Mouse (Mus musculus) myocyte (in vitro differentiated cells): Measurements from ENCODE around the gene Cldn10. TPM values are rescaled to one million over a fixed set of nuclear protein-coding genes. Genes with fewer than 3 reads are reported as not detected.

Experiments used
- H3K27me3 ChIP-seq: one replicate; pipeline ENCODE4 v1.6.1; 2011; ENCODE audit not compliant: control insufficient read depth, insufficient read depth, insufficient read length
- H3K36me3 ChIP-seq: one replicate; pipeline ENCODE4 v1.6.1; 2011; ENCODE audit not compliant: control insufficient read depth, insufficient read depth
- H3K4me2 ChIP-seq: one replicate; pipeline ENCODE4 v1.6.1; 2011; ENCODE audit warnings: low read depth, control low read depth
- H3K4me3 ChIP-seq: one replicate; pipeline ENCODE4 v1.5.1; 2011; ENCODE audit warnings: mild to moderate bottlenecking, control low read depth, moderate library complexity
- H3K79me2 ChIP-seq: one replicate; pipeline ENCODE4 v1.6.1; 2011; ENCODE audit not compliant: control insufficient read depth, insufficient read depth
- H3ac ChIP-seq: one replicate; pipeline ENCODE4 v1.6.1; 2011; ENCODE audit not compliant: control insufficient read depth, insufficient read length
- CEBPB ChIP-seq: IDR thresholded peaks from 2 replicates; pipeline ENCODE4 v1.6.1; 2011; ENCODE audit warnings: mild to moderate bottlenecking, moderate library complexity; ENCODE audit not compliant: poor library complexity, insufficient read depth, severe bottlenecking
- E2F4 ChIP-seq: IDR thresholded peaks from one replicate; pipeline ENCODE4 v1.6.1; 2011; ENCODE audit warnings: mild to moderate bottlenecking, control low read depth, moderate library complexity; ENCODE audit not compliant: insufficient read depth
- MAX ChIP-seq: IDR thresholded peaks from one replicate; pipeline ENCODE4 v1.6.1; 2011; ENCODE audit warnings: low read depth, mild to moderate bottlenecking, control low read depth
- MYOD1 ChIP-seq, 3 experiments: IDR thresholded peaks; one replicate each; pipeline ENCODE4 v1.6.1; 2011; ENCODE audit warnings: control low read depth in 2 of 3, low read depth in 2 of 3, mild to moderate bottlenecking in 2 of 3, moderate library complexity in 1 of 3; ENCODE audit not compliant: insufficient read length in 2 of 3, control insufficient read depth in 1 of 3
- MYOG ChIP-seq, 3 experiments: IDR thresholded peaks; one replicate each; pipeline ENCODE4 v1.6.1; 2011; ENCODE audit warnings: control low read depth in 2 of 3, low read depth in 2 of 3, mild to moderate bottlenecking in 2 of 3; ENCODE audit not compliant: insufficient read length in 2 of 3, control insufficient read depth in 1 of 3, insufficient read depth in 1 of 3
- POLR2A ChIP-seq: IDR thresholded peaks from one replicate; pipeline ENCODE4 v1.6.1; 2011; ENCODE audit warnings: low read depth, mild to moderate bottlenecking, control low read depth, moderate library complexity; ENCODE audit not compliant: insufficient read length
- POLR2AphosphoS2 ChIP-seq: IDR thresholded peaks from one replicate; pipeline ENCODE4 v1.6.1; 2011; ENCODE audit warnings: low read depth, control low read depth; ENCODE audit not compliant: insufficient read length
- REST ChIP-seq: IDR thresholded peaks from one replicate; pipeline ENCODE4 v1.6.1; 2011; ENCODE audit warnings: mild to moderate bottlenecking, control low read depth, moderate library complexity; ENCODE audit not compliant: insufficient read depth, insufficient read length
- SRF ChIP-seq: IDR thresholded peaks from one replicate; pipeline ENCODE4 v1.6.1; 2011; ENCODE audit warnings: low read depth; ENCODE audit not compliant: control insufficient read depth, insufficient read length
- TCF12 ChIP-seq: IDR thresholded peaks from one replicate; pipeline ENCODE4 v1.6.1; 2011; ENCODE audit warnings: mild to moderate bottlenecking, control low read depth; ENCODE audit not compliant: poor library complexity, insufficient read depth, severe bottlenecking
- TCF3 ChIP-seq: IDR thresholded peaks from one replicate; pipeline ENCODE4 v1.6.1; 2011; ENCODE audit warnings: low read depth, control low read depth; ENCODE audit not compliant: insufficient read length
- USF1 ChIP-seq: IDR thresholded peaks from one replicate; pipeline ENCODE4 v1.6.1; 2011; ENCODE audit warnings: low read depth, mild to moderate bottlenecking, control low read depth, moderate library complexity
- polyA plus RNA-seq: library from polyadenylated mRNA; unstranded; fragments of >200 nt; fragmentation: generic; extraction: Trizol; gene quantifications from one replicate; pipeline ENCODE4 v1.2.1, GENCODE M21; 2012; ENCODE audit warnings: missing spikeins

Cldn10 gene
- polyA plus RNA-seq, 1 experiment = not detected

DNA sequence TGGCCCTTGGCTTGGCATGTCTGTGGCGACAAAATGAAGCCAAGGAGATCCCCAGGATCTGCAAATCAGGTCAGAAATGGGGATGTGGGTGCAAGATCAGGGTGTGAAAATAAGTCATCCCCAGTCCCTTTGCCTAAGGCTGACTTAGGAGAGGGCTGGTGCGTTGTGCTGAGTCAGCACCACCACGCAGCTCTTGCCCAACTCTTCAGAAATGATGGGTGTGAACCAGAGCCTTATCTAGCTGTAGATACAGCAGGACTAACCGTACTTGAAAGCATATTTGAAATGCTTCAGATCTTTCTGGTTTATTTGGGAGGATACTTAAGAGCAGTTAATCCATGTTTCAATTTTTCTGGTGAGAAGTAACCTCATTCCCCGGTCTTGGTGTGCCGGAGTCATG is 82.0 kb downstream of the Cldn10 start:
- Histone ChIP-seq H3K27me3 (peaks cover 17% of the 10 kb centered on the region), H3K79me2 (no peaks in the 10 kb centered on the region), H3K36me3 (no peaks in the 10 kb centered on the region), H3K4me3 (no peak overlapping the region), H3ac (no peak overlapping the region), H3K4me2 (no peak overlapping the region)
- TF ChIP-seq REST (no peak), POLR2AphosphoS2 (no peak), MAX (no peak), USF1 (no peak), CEBPB (no peak), MYOD1 (IDR thresholded peaks at IDR 0.05; ENCODE audit: control insufficient read depth in 1 of 3, insufficient read length in 2 of 3, low read depth in 2 of 3) (no peak), SRF (no peak), TCF3 (no peak), MYOG (IDR thresholded peaks at IDR 0.05; ENCODE audit: control insufficient read depth in 1 of 3, insufficient read depth in 1 of 3, insufficient read length in 2 of 3, low read depth in 2 of 3) (no peak)

DNA sequence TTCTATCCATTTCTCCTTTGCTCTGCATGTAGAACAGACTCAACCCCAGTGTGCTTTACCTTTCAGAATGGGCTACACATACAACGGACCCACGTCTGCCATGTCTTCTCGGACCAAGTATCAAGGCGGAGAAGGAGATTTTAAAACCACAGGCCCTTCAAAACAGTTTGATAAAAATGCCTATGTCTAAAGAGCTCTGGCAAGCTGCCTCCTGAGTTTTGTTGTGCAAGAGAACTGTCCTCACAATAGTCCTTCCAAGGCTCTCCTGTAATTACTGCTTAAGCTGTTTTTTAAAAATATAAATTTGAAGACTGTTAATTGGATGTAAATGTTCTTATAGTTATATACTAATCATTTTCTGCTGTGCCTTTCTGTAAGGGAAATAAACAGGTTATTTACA is 86.4 kb downstream of the Cldn10 start:
- Histone ChIP-seq H3K4me2 (no peak overlapping the region), H3K4me3 (no peak overlapping the region), H3K79me2 (no peaks in the 10 kb centered on the region), H3K27me3 (no peaks in the 10 kb centered on the region), H3ac (no peak overlapping the region), H3K36me3 (no peaks in the 10 kb centered on the region)
- no peak for TF ChIP-seq MYOD1 (IDR thresholded peaks at IDR 0.05; ENCODE audit: control insufficient read depth in 1 of 3, insufficient read length in 2 of 3, low read depth in 2 of 3)
- no peak for TF ChIP-seq MAX
- no peak for TF ChIP-seq TCF3
- TF ChIP-seq REST = no peak
- TF ChIP-seq POLR2A = no peak
- TF ChIP-seq USF1 = no peak
- TF ChIP-seq SRF = no peak
- no peak for TF ChIP-seq CEBPB
- TF ChIP-seq POLR2AphosphoS2 = no peak
- no peak for TF ChIP-seq TCF12
- TF ChIP-seq MYOG (IDR thresholded peaks at IDR 0.05; ENCODE audit: control insufficient read depth in 1 of 3, insufficient read depth in 1 of 3, insufficient read length in 2 of 3, low read depth in 2 of 3) = no peak
- TF ChIP-seq E2F4 = no peak

DNA sequence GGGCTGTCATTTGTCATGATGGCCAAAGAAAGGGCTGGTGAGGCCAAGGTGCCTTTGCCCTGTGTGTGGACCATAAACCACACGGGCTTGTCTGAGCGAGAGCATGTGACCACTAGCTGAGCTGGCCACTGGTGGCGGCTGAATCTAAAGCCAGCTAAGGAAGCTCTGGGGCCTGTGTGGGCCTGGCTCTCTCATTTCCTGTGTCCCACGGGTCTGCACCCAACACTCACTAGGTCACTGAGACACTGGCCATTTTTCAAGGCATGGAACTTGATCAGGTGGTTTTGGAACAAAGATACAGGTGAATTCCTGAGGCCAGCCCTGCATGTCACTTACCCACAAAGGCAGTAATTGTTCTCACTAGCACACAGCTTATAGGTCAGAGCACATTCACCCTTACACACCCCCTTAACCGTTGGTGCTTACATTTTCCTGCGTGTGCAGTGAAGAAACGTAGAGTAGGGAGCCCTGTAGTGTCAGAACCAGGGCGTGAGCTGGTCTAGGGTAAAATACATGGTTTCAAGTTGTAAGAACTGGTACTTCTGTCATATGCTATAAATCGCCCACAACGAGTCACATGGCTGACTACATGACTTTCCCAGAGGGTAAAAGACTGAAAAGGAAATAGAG is 87.2 kb downstream of the Cldn10 start:
- H3K36me3 ChIP-seq = no peaks in the 10 kb centered on the region
- TF ChIP-seq POLR2AphosphoS2 (no peak), E2F4 (no peak), USF1 (no peak), MAX (no peak), REST (no peak), MYOG (IDR thresholded peaks at IDR 0.05; ENCODE audit: control insufficient read depth in 1 of 3, insufficient read depth in 1 of 3, insufficient read length in 2 of 3, low read depth in 2 of 3) (no peak), TCF12 (no peak)
- H3K79me2 ChIP-seq = no peaks in the 10 kb centered on the region
- H3K4me3 ChIP-seq = no peak overlapping the region
- no peaks in the 10 kb centered on the region for H3K27me3 ChIP-seq
- no peak overlapping the region for H3ac ChIP-seq
- no peak overlapping the region for H3K4me2 ChIP-seq

DNA sequence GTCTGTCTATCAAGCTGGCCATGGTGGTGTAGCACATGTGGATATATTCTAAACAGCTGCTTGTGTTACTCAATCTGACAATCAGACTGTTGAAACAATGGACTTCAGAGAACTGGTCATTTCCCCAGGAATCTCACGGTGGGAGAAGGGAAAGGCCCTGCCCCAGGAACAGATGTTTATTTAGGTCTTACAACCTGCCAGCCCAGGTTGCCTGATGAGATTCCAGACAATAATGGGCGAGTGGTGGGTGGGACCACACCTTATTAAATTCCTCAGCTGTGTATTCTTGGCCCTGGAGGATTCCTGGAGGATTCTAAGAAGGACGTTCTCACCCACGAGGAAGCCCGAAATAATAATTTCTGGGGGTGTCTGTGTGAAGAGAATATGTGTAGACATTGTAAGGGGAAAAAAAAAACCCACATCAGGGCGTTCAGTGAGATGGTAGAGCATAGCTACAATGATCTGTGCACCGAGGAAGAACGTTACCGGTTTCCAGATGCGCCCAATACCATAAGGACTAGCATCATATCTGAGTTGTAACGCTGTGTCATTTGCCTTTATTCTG is 90.7 kb downstream of the Cldn10 start:
- H3K4me2 ChIP-seq = no peak overlapping the region
- no peak overlapping the region for H3K4me3 ChIP-seq
- H3ac ChIP-seq = no peak overlapping the region
- H3K36me3 ChIP-seq = no peaks in the 10 kb centered on the region
- no peaks in the 10 kb centered on the region for H3K27me3 ChIP-seq
- H3K79me2 ChIP-seq = no peaks in the 10 kb centered on the region
- no peak for TF ChIP-seq TCF3
- no peak for TF ChIP-seq CEBPB
- no peak for TF ChIP-seq SRF
- no peak for TF ChIP-seq MYOG (IDR thresholded peaks at IDR 0.05; ENCODE audit: control insufficient read depth in 1 of 3, insufficient read depth in 1 of 3, insufficient read length in 2 of 3, low read depth in 2 of 3)
- TF ChIP-seq E2F4 = no peak
- TF ChIP-seq POLR2AphosphoS2 = no peak
- no peak for TF ChIP-seq MYOD1 (IDR thresholded peaks at IDR 0.05; ENCODE audit: control insufficient read depth in 1 of 3, insufficient read length in 2 of 3, low read depth in 2 of 3)
- TF ChIP-seq TCF12 = no peak
- no peak for TF ChIP-seq USF1
- no peak for TF ChIP-seq POLR2A
- TF ChIP-seq MAX = no peak
- no peak for TF ChIP-seq REST

DNA sequence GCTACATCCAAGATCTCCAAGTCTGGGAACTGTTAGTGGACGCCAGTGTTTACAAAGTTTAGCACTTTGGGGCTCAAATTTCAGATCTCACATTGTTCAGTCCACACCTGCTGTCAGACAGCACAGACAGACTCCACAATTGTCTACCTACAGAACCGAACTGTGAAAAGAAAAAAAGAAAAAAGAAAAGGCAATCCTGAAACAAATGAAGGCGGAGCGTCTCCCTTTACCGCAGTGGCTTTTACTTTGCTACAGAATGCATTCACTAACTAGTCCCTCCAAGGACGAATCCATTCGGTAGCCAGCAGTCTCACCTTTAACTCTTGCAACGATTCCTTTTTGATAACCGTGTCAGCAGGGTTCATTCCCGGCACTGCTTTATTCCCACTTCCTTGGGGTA is 93.0 kb downstream of the Cldn10 start:
- Histone ChIP-seq H3ac (no peak overlapping the region), H3K4me2 (no peak overlapping the region), H3K4me3 (no peak overlapping the region), H3K27me3 (no peaks in the 10 kb centered on the region), H3K36me3 (no peaks in the 10 kb centered on the region), H3K79me2 (no peaks in the 10 kb centered on the region)
- TF ChIP-seq POLR2A = no peak
- TF ChIP-seq MAX = no peak
- TF ChIP-seq SRF = no peak
- no peak for TF ChIP-seq TCF3
- no peak for TF ChIP-seq TCF12
- no peak for TF ChIP-seq E2F4
- TF ChIP-seq USF1 = no peak
- no peak for TF ChIP-seq MYOD1 (IDR thresholded peaks at IDR 0.05; ENCODE audit: control insufficient read depth in 1 of 3, insufficient read length in 2 of 3, low read depth in 2 of 3)
- no peak for TF ChIP-seq CEBPB
- TF ChIP-seq POLR2AphosphoS2 = no peak
- TF ChIP-seq MYOG (IDR thresholded peaks at IDR 0.05; ENCODE audit: control insufficient read depth in 1 of 3, insufficient read depth in 1 of 3, insufficient read length in 2 of 3, low read depth in 2 of 3) = no peak
- TF ChIP-seq REST = no peak
